Mouse (Mus musculus): ENCODE results near the gene F2rl1.

GRCm38 (mm10) chr13:95529246-95529645, 4.2 kb upstream of the F2rl1 start:
- TF ChIP-seq CTCF (IDR thresholded peaks at IDR 0.05; ENCODE audit: control insufficient read depth, insufficient read depth, insufficient replicate concordance, low read depth, low read length) (no peak), POLR2A (IDR thresholded peaks at IDR 0.05; ENCODE audit: control insufficient read depth, low read depth, low read length) (no peak)

All from testis, adult 2 months (tissue).